Mouse (Mus musculus): ENCODE data around the gene Fancc. TPM values are rescaled to one million over a fixed set of nuclear protein-coding genes. Genes with fewer than 3 reads are reported as not detected.

The Fancc gene
- polyA plus RNA-seq, 1 experiment from 2014 or later: 23.7 TPM

DNA sequence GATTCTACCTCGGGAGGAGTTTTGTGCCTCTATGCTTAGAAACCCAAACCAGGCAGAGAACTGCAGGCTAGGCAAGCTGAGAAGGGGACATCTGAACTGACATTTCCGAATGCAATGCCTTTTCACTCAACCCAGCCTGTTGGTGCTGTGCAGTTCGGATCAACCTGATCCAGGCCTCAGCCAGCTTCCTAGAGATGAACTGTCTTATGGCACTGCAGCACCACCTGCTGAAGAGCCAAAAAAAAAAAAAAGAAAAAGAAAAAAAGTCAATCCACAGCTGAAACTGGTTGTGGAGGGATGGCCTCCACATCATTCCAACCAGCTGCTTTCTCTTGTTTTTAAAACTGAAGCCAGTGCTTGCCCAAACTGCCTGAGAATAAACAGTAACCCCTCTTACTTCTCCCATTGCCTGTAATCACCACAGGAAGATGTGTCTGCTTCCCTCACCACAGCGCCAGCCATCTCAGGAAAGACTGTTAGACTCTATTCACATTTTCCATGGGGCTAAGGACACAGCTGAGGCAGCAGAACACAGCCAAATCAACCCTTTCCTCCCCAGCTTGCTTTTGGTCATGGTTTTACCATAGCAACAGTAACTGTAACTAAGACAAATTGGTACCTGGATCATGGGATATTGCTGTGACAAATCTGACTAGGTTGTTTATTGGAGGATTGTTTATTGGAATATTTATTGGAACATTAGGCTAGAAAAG is 85.6 kb downstream of the Fancc start:
- WGBS: 54% methylated on average over 4 of the region's 4 CpGs
- H3K9ac ChIP-seq: no peak overlapping the region
- ATAC-seq (ENCODE audit: insufficient number of reproducible peaks, insufficient read depth, low FRiP score, low TSS enrichment): no peak
- H3K4me2 ChIP-seq (replicated peaks): no peak overlapping the region
- no peaks in the 10 kb centered on the region for H3K36me3 ChIP-seq
- H3K4me1 ChIP-seq: peaks cover 5% of the 10 kb centered on the region; the same call in 1 of the 2 replicates
- H3K4me3 ChIP-seq: no peak overlapping the region
- H3K27me3 ChIP-seq: no peaks in the 10 kb centered on the region
- H3K9me3 ChIP-seq: no peaks in the 10 kb centered on the region
- no peak overlapping the region for H3K27ac ChIP-seq

GRCm38 (mm10) chr13:63410578-63411298 is 86.3 kb downstream of the Fancc start:
- Histone ChIP-seq H3K9me3 (no peaks in the 10 kb centered on the region), H3K9ac (no peak overlapping the region), H3K27me3 (no peaks in the 10 kb centered on the region), H3K4me1 (peaks cover 5% of the 10 kb centered on the region; the same call in 1 of the 2 replicates), H3K27ac (no peak overlapping the region), H3K4me2 (replicated peaks) (no peak overlapping the region), H3K36me3 (no peaks in the 10 kb centered on the region), H3K4me3 (no peak overlapping the region)
- no peak for ATAC-seq (ENCODE audit: insufficient number of reproducible peaks, insufficient read depth, low FRiP score, low TSS enrichment)
- WGBS: 82% methylated on average over 9 of the region's 9 CpGs

GRCm38 (mm10) chr13:63405151-63405550 is 91.9 kb downstream of the Fancc start:
- no peaks in the 10 kb centered on the region for H3K36me3 ChIP-seq
- no peak overlapping the region for H3K4me2 ChIP-seq (replicated peaks)
- H3K27ac ChIP-seq: no peak overlapping the region
- H3K9me3 ChIP-seq: no peaks in the 10 kb centered on the region
- no peaks in the 10 kb centered on the region for H3K27me3 ChIP-seq
- no peak overlapping the region for H3K4me3 ChIP-seq
- ATAC-seq (ENCODE audit: insufficient number of reproducible peaks, insufficient read depth, low FRiP score, low TSS enrichment): no peak
- H3K9ac ChIP-seq: no peak overlapping the region
- no peaks in the 10 kb centered on the region for H3K4me1 ChIP-seq
- 85% methylated on average over 4 of the region's 4 CpGs for WGBS

DNA sequence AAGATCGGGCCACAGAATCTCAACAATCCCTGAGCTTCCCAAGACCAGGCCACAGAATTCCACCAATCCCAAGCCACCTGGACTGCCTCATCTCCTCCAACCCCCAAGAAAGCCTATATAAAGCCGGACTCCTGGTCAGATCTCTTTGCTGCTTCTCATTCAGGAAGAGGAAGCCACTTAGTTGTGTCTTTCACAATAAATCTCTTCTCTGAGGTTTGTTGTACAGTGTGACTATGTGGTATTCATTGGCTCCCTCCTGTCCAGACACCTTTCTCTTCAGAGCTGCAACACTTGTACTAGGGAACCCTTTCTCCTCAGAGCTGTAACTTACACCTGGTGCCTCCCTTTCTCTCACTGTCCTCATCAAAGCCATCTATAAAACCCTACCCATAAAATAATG is 92.4 kb downstream of the Fancc start:
- Histone ChIP-seq H3K4me1 (no peaks in the 10 kb centered on the region), H3K4me2 (replicated peaks) (no peak overlapping the region), H3K27ac (no peak overlapping the region), H3K9me3 (no peaks in the 10 kb centered on the region), H3K36me3 (no peaks in the 10 kb centered on the region), H3K27me3 (no peaks in the 10 kb centered on the region), H3K4me3 (no peak overlapping the region), H3K9ac (no peak overlapping the region)
- ATAC-seq (ENCODE audit: insufficient number of reproducible peaks, insufficient read depth, low FRiP score, low TSS enrichment): no peak
- 74% methylated on average over 2 of the region's 2 CpGs for WGBS

DNA sequence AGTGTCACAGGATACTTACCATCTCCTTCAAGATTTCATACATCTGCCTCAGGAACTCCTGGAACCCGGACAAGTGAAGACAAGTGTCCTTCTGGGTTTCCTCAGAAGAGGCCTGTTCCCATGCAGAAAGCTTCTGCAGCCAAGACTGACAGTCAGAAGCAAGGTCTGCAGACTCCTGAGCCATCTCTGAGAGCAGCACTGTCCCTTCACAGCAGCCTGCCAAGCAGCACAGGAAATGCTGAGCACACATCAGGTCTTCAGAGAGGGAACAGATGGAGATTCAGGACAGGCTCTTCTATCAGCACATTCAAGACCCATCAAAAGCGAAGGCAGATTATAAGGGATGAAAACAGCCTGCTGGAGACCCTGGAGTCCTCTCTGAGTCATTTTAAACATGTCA is 94.3 kb downstream of the Fancc start:
- no peaks in the 10 kb centered on the region for H3K27me3 ChIP-seq
- H3K9me3 ChIP-seq: no peaks in the 10 kb centered on the region
- ATAC-seq (ENCODE audit: insufficient number of reproducible peaks, insufficient read depth, low FRiP score, low TSS enrichment): no peak
- no peak overlapping the region for H3K9ac ChIP-seq
- no peak overlapping the region for H3K4me2 ChIP-seq (replicated peaks)
- no peaks in the 10 kb centered on the region for H3K4me1 ChIP-seq
- no peaks in the 10 kb centered on the region for H3K36me3 ChIP-seq
- WGBS: 71% methylated on average over 2 of the region's 2 CpGs
- H3K4me3 ChIP-seq: no peak overlapping the region
- H3K27ac ChIP-seq: no peak overlapping the region

GRCm38 (mm10) chr13:63400069-63400468 is 97.0 kb downstream of the Fancc start:
- ATAC-seq (ENCODE audit: insufficient number of reproducible peaks, insufficient read depth, low FRiP score, low TSS enrichment): no peak
- WGBS: 87% methylated on average over 6 of the region's 6 CpGs

DNA sequence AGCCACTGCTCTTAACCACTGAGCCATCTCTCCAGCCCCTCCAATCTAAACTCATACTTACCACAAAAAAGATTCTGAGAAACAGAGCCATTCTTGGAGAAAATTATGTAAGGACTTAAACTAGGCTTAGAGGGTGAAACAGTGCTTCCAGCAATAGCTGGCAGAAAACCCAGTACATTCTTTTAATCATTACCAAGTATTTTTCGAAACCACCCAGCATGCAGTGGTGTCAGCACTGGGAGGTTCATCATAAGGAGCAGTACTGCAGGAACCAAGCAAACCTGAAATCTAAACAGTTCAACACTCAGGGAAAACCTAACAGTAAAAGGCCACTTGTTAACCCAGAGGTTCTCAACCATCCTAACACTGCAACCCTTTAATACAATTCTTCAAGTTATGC is 99.7 kb downstream of the Fancc start:
- H3K27ac ChIP-seq: no peak overlapping the region
- no peak overlapping the region for H3K9ac ChIP-seq
- WGBS: 89% methylated on average over 1 of the region's 1 CpGs
- H3K4me3 ChIP-seq: no peak overlapping the region
- no peak overlapping the region for H3K4me2 ChIP-seq (replicated peaks)
- no peaks in the 10 kb centered on the region for H3K9me3 ChIP-seq
- no peaks in the 10 kb centered on the region for H3K4me1 ChIP-seq
- ATAC-seq (ENCODE audit: insufficient number of reproducible peaks, insufficient read depth, low FRiP score, low TSS enrichment): no peak
- H3K27me3 ChIP-seq: no peaks in the 10 kb centered on the region
- H3K36me3 ChIP-seq: no peaks in the 10 kb centered on the region

More at GRCm38 (mm10) chr13:63400069-63400468, 97.0 kb downstream of the Fancc start:
- Histone ChIP-seq H3K9me3 (no peaks in the 10 kb centered on the region), H3K27ac (no peak overlapping the region), H3K4me1 (no peaks in the 10 kb centered on the region), H3K4me3 (no peak overlapping the region), H3K9ac (no peak overlapping the region), H3K27me3 (no peaks in the 10 kb centered on the region), H3K36me3 (no peaks in the 10 kb centered on the region), H3K4me2 (replicated peaks) (no peak overlapping the region)

DNA sequence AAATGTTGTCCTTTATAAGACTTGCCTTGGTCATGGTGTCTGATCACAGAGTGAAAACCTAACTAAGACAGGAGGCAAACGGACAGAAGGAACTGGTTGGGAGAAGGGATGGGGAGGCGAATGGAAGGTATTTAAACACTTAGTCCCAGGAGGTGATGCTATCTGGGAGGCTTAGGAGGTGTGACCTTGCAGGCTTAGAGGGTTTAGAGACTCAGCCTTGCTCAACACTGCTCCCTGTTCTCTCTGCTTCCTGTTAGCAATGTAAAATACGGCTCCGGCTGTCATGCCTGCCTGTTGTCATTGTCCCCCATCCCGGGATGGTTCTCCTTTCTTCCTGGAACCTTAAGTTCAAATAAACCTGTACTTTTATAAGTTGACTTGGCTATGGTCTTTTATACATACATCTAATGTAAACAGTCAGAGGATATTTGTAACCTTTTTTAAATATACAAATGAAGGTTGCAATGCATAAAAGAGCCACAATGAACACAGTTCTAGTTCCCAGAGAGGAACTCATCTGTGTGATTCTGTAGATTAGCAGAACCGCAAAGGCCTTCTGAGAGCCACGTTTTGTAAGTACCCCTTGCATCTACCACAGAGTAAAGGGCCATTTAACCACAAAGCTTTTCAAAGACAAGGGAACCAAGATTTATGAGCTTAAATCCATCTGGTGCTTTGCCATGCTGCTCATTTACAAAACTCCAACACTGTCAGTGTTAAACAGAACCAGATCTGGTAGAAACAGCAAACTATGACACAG is 102.6 kb downstream of the Fancc start:
- H3K4me1 ChIP-seq: no peaks in the 10 kb centered on the region
- no peak overlapping the region for H3K27ac ChIP-seq
- H3K27me3 ChIP-seq: no peaks in the 10 kb centered on the region
- H3K4me3 ChIP-seq: no peak overlapping the region
- no peaks in the 10 kb centered on the region for H3K36me3 ChIP-seq
- no peak for ATAC-seq (ENCODE audit: insufficient number of reproducible peaks, insufficient read depth, low FRiP score, low TSS enrichment)
- 78% methylated on average over 7 of the region's 7 CpGs for WGBS
- H3K4me2 ChIP-seq (replicated peaks): no peak overlapping the region
- no peaks in the 10 kb centered on the region; the same call in 1 of the 2 replicates for H3K9me3 ChIP-seq
- no peak overlapping the region for H3K9ac ChIP-seq

DNA sequence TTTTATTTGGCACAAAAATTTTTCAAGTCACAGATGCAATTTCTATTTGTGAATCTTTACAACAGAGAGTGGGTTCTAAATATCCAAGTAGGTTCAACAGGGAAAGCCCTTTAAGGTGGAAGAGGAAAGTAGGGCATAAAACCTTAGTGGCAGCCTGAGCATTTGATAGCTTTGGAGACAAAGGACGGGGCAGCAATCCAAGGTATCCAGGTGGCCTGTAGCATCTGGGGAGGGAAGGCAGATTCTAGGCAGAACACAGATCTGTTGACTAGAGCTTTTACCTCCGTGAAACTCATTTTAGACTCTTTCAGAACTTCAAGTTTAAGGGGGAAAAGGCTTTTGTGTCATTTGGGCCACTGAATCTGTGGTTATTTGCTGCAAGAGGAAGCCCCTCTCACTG is 111.8 kb downstream of the Fancc start:
- Histone ChIP-seq H3K27me3 (no peaks in the 10 kb centered on the region), H3K4me3 (no peak overlapping the region), H3K9me3 (no peaks in the 10 kb centered on the region; the same call in 1 of the 2 replicates), H3K4me1 (no peaks in the 10 kb centered on the region), H3K9ac (no peak overlapping the region), H3K4me2 (replicated peaks) (no peak overlapping the region), H3K27ac (no peak overlapping the region), H3K36me3 (no peaks in the 10 kb centered on the region)
- ATAC-seq (ENCODE audit: insufficient number of reproducible peaks, insufficient read depth, low FRiP score, low TSS enrichment): no peak
- WGBS: 82% methylated on average over 2 of the region's 2 CpGs

DNA sequence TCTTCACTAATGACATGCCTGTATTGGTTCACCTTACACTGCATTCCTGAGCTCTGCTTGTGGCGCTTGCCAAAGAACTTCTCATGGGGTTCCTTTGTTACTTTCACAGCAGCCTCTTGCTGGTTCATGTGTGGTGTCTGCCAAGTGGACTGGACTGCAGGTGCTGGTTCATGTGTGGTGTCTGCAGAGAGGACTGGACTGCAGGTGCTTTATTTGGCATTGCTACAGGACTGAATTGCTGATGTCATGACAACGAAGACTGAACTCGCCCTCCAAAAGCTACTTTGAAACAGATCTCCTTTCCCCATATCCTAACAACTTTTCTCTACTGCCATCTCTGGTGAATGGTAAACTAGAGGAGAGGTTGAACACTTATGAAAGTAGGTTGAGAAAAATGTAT is 112.3 kb downstream of the Fancc start:
- no peaks in the 10 kb centered on the region; the same call in 1 of the 2 replicates for H3K9me3 ChIP-seq
- ATAC-seq (ENCODE audit: insufficient number of reproducible peaks, insufficient read depth, low FRiP score, low TSS enrichment): no peak
- no peak overlapping the region for H3K9ac ChIP-seq
- H3K4me2 ChIP-seq (replicated peaks): no peak overlapping the region
- H3K27ac ChIP-seq: no peak overlapping the region
- no peak overlapping the region for H3K4me3 ChIP-seq
- H3K4me1 ChIP-seq: no peaks in the 10 kb centered on the region
- 85% methylated on average over 3 of the region's 3 CpGs for WGBS
- no peaks in the 10 kb centered on the region for H3K27me3 ChIP-seq
- H3K36me3 ChIP-seq: no peaks in the 10 kb centered on the region

DNA sequence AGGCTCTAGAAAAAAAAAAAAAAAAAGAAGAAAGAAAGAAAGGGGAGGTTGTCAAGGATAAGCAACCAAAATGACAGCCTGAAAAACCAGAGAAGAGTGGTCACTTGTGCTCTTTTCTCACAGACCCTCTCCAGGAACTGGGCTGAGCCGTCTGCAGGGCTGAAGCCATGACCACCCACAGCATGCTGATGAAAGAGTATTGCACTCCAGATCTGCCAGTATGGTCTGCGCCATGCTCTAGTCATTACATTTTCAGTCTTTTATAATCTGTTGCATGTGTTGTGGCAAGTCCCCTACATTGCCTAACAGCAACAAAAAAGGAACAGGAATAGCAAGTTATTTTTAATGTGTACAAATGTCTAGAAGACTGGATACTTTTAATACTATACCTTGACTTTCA is 114.9 kb downstream of the Fancc start:
- no peak overlapping the region for H3K27ac ChIP-seq
- 34% methylated on average over 2 of the region's 2 CpGs for WGBS
- H3K36me3 ChIP-seq: no peaks in the 10 kb centered on the region
- no peak overlapping the region for H3K4me2 ChIP-seq (replicated peaks)
- no peak overlapping the region for H3K4me3 ChIP-seq
- no peak overlapping the region for H3K9ac ChIP-seq
- H3K9me3 ChIP-seq: no peaks in the 10 kb centered on the region
- no peak for ATAC-seq (ENCODE audit: insufficient number of reproducible peaks, insufficient read depth, low FRiP score, low TSS enrichment)
- H3K4me1 ChIP-seq: no peaks in the 10 kb centered on the region
- H3K27me3 ChIP-seq: no peaks in the 10 kb centered on the region

All from embryonic facial prominence, embryonic 12.5 days (tissue).